Mouse (Mus musculus) liver, embryonic 14.5 days (tissue): ENCODE data around the gene Krtap9-3.

Experiments
- CTCF ChIP-seq: IDR thresholded peaks from 2 replicates; pipeline ENCODE4 v1.5.1; 2016; ENCODE audit warnings: antibody characterized with exemption, low read depth, control low read depth
- EP300 ChIP-seq: IDR thresholded peaks from 2 replicates; pipeline ENCODE4 v1.6.1; 2016; ENCODE audit warnings: antibody characterized with exemption, low read depth

DNA sequence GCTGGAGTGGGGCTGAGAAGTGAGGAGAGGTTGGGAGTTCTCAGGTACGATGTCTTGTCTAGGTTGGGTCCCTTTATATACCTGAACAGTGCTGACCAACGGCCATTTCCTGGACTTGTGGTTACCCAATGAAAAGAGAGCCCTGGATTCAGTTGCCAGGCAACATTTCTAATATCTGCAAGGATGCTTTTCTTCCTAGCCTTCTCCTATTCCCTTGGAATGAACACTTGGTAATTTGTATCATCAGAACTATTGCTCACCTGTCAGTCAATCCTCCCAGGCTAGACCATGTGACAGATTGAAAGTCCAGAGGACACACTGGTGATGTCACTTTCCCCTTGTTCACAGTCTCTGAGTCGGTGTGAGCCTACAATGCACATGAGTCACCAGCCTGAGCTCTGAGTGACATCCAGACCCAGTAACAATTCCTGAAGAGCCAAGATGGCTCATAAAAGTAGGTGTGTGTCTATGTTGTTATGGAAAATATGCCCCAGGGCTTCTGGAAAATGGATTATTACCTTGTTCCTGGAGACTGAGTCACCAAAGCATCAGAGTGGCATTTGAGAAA lies 17.0 kb upstream of the Krtap9-3 start, which contains the start of gene Krtap2-4:
- TF ChIP-seq CTCF (no peak), EP300 (no peak)
